Mouse (Mus musculus) myocyte (in vitro differentiated cells): ENCODE data around the gene Tlr12. TPM values are rescaled to one million over a fixed set of nuclear protein-coding genes. Genes with fewer than 3 reads are reported as not detected.
A peak's percentile ranks its signal among the peaks of the same experiment; 100 is the strongest.

Experiments used
- H3K27me3 ChIP-seq: one replicate; pipeline ENCODE4 v1.6.1; 2011; ENCODE audit not compliant: control insufficient read depth, insufficient read depth, insufficient read length
- H3K36me3 ChIP-seq: one replicate; pipeline ENCODE4 v1.6.1; 2011; ENCODE audit not compliant: control insufficient read depth, insufficient read depth
- H3K4me2 ChIP-seq: one replicate; pipeline ENCODE4 v1.6.1; 2011; ENCODE audit warnings: low read depth, control low read depth
- H3K4me3 ChIP-seq: one replicate; pipeline ENCODE4 v1.5.1; 2011; ENCODE audit warnings: mild to moderate bottlenecking, control low read depth, moderate library complexity
- H3K79me2 ChIP-seq: one replicate; pipeline ENCODE4 v1.6.1; 2011; ENCODE audit not compliant: control insufficient read depth, insufficient read depth
- H3ac ChIP-seq: one replicate; pipeline ENCODE4 v1.6.1; 2011; ENCODE audit not compliant: control insufficient read depth, insufficient read length
- CEBPB ChIP-seq: IDR thresholded peaks from 2 replicates; pipeline ENCODE4 v1.6.1; 2011; ENCODE audit warnings: mild to moderate bottlenecking, moderate library complexity; ENCODE audit not compliant: poor library complexity, insufficient read depth, severe bottlenecking
- E2F4 ChIP-seq: IDR thresholded peaks from one replicate; pipeline ENCODE4 v1.6.1; 2011; ENCODE audit warnings: mild to moderate bottlenecking, control low read depth, moderate library complexity; ENCODE audit not compliant: insufficient read depth
- MAX ChIP-seq: IDR thresholded peaks from one replicate; pipeline ENCODE4 v1.6.1; 2011; ENCODE audit warnings: low read depth, mild to moderate bottlenecking, control low read depth
- MYOD1 ChIP-seq, 3 experiments: IDR thresholded peaks; one replicate each; pipeline ENCODE4 v1.6.1; 2011; ENCODE audit warnings: control low read depth in 2 of 3, low read depth in 2 of 3, mild to moderate bottlenecking in 2 of 3, moderate library complexity in 1 of 3; ENCODE audit not compliant: insufficient read length in 2 of 3, control insufficient read depth in 1 of 3
- MYOG ChIP-seq, 3 experiments: IDR thresholded peaks; one replicate each; pipeline ENCODE4 v1.6.1; 2011; ENCODE audit warnings: control low read depth in 2 of 3, low read depth in 2 of 3, mild to moderate bottlenecking in 2 of 3; ENCODE audit not compliant: insufficient read length in 2 of 3, control insufficient read depth in 1 of 3, insufficient read depth in 1 of 3
- POLR2A ChIP-seq: IDR thresholded peaks from one replicate; pipeline ENCODE4 v1.6.1; 2011; ENCODE audit warnings: low read depth, mild to moderate bottlenecking, control low read depth, moderate library complexity; ENCODE audit not compliant: insufficient read length
- POLR2AphosphoS2 ChIP-seq: IDR thresholded peaks from one replicate; pipeline ENCODE4 v1.6.1; 2011; ENCODE audit warnings: low read depth, control low read depth; ENCODE audit not compliant: insufficient read length
- REST ChIP-seq: IDR thresholded peaks from one replicate; pipeline ENCODE4 v1.6.1; 2011; ENCODE audit warnings: mild to moderate bottlenecking, control low read depth, moderate library complexity; ENCODE audit not compliant: insufficient read depth, insufficient read length
- SRF ChIP-seq: IDR thresholded peaks from one replicate; pipeline ENCODE4 v1.6.1; 2011; ENCODE audit warnings: low read depth; ENCODE audit not compliant: control insufficient read depth, insufficient read length
- TCF12 ChIP-seq: IDR thresholded peaks from one replicate; pipeline ENCODE4 v1.6.1; 2011; ENCODE audit warnings: mild to moderate bottlenecking, control low read depth; ENCODE audit not compliant: poor library complexity, insufficient read depth, severe bottlenecking
- TCF3 ChIP-seq: IDR thresholded peaks from one replicate; pipeline ENCODE4 v1.6.1; 2011; ENCODE audit warnings: low read depth, control low read depth; ENCODE audit not compliant: insufficient read length
- USF1 ChIP-seq: IDR thresholded peaks from one replicate; pipeline ENCODE4 v1.6.1; 2011; ENCODE audit warnings: low read depth, mild to moderate bottlenecking, control low read depth, moderate library complexity
- polyA plus RNA-seq: library from polyadenylated mRNA; unstranded; fragments of >200 nt; fragmentation: generic; extraction: Trizol; gene quantifications from one replicate; pipeline ENCODE4 v1.2.1, GENCODE M21; 2012; ENCODE audit warnings: missing spikeins

The Tlr12 gene
- polyA plus RNA-seq, 1 experiment: not detected

GRCm38 (mm10) chr4:128637250-128637649 lies 18.8 kb upstream of the Tlr12 start:
- Histone ChIP-seq H3K79me2 (no peaks in the 10 kb centered on the region), H3K4me2 (peak overlapping the region; percentile 51), H3K4me3 (no peak overlapping the region), H3ac (no peak overlapping the region), H3K27me3 (no peaks in the 10 kb centered on the region), H3K36me3 (no peaks in the 10 kb centered on the region)
- no peak for TF ChIP-seq MAX
- TF ChIP-seq E2F4: no peak
- no peak for TF ChIP-seq REST
- peak; percentile 70 to 99 (median 98) for TF ChIP-seq MYOG (IDR thresholded peaks at IDR 0.05; ENCODE audit: control insufficient read depth in 1 of 3, insufficient read depth in 1 of 3, insufficient read length in 2 of 3, low read depth in 2 of 3)
- peak; percentile 81 for TF ChIP-seq TCF12
- TF ChIP-seq POLR2AphosphoS2: no peak
- TF ChIP-seq USF1: no peak
- no peak for TF ChIP-seq POLR2A
- no peak for TF ChIP-seq SRF
- TF ChIP-seq MYOD1 (IDR thresholded peaks at IDR 0.05; ENCODE audit: control insufficient read depth in 1 of 3, insufficient read length in 2 of 3, low read depth in 2 of 3): peak in 2 of 3 experiments; percentile 98 to 99
- TF ChIP-seq TCF3: peak; percentile 82
- no peak for TF ChIP-seq CEBPB

- H3K27me3 ChIP-seq: no peaks in the 10 kb centered on the region
- H3ac ChIP-seq: no peak overlapping the region
- H3K4me3 ChIP-seq: no peak overlapping the region
- no peaks in the 10 kb centered on the region for H3K79me2 ChIP-seq
- H3K4me2 ChIP-seq: no peak overlapping the region
- no peaks in the 10 kb centered on the region for H3K36me3 ChIP-seq
- TF ChIP-seq POLR2A (no peak), REST (no peak), MYOG (IDR thresholded peaks at IDR 0.05; ENCODE audit: control insufficient read depth in 1 of 3, insufficient read depth in 1 of 3, insufficient read length in 2 of 3, low read depth in 2 of 3) (no peak), USF1 (no peak), E2F4 (no peak), TCF12 (no peak), TCF3 (no peak), MYOD1 (IDR thresholded peaks at IDR 0.05; ENCODE audit: control insufficient read depth in 1 of 3, insufficient read length in 2 of 3, low read depth in 2 of 3) (no peak), MAX (no peak), POLR2AphosphoS2 (no peak), CEBPB (no peak), SRF (no peak)
Observed at GRCm38 (mm10) chr4:128635894-128636585, 17.6 kb upstream of the Tlr12 start.

GRCm38 (mm10) chr4:128635451-128635850 lies 17.0 kb upstream of the Tlr12 start:
- H3K36me3 ChIP-seq: no peaks in the 10 kb centered on the region
- TF ChIP-seq E2F4 (no peak), REST (no peak), MYOD1 (IDR thresholded peaks at IDR 0.05; ENCODE audit: control insufficient read depth in 1 of 3, insufficient read length in 2 of 3, low read depth in 2 of 3) (no peak), MAX (no peak), USF1 (no peak), MYOG (IDR thresholded peaks at IDR 0.05; ENCODE audit: control insufficient read depth in 1 of 3, insufficient read depth in 1 of 3, insufficient read length in 2 of 3, low read depth in 2 of 3) (no peak), POLR2AphosphoS2 (no peak), POLR2A (no peak), CEBPB (no peak)
- H3K27me3 ChIP-seq: no peaks in the 10 kb centered on the region
- H3ac ChIP-seq: no peak overlapping the region
- H3K4me2 ChIP-seq: no peak overlapping the region
- no peaks in the 10 kb centered on the region for H3K79me2 ChIP-seq
- no peak overlapping the region for H3K4me3 ChIP-seq

GRCm38 (mm10) chr4:128621109-128621508 lies 2.7 kb upstream of the Tlr12 start:
- H3K4me2 ChIP-seq: no peak overlapping the region
- no peaks in the 10 kb centered on the region for H3K36me3 ChIP-seq
- TF ChIP-seq SRF (no peak), REST (no peak), MAX (no peak), TCF12 (no peak), USF1 (no peak), CEBPB (no peak), TCF3 (no peak), POLR2A (no peak), POLR2AphosphoS2 (no peak), E2F4 (no peak), MYOG (IDR thresholded peaks at IDR 0.05; ENCODE audit: control insufficient read depth in 1 of 3, insufficient read depth in 1 of 3, insufficient read length in 2 of 3, low read depth in 2 of 3) (no peak), MYOD1 (IDR thresholded peaks at IDR 0.05; ENCODE audit: control insufficient read depth in 1 of 3, insufficient read length in 2 of 3, low read depth in 2 of 3) (no peak)
- H3K4me3 ChIP-seq: no peak overlapping the region
- H3K27me3 ChIP-seq: no peaks in the 10 kb centered on the region
- H3K79me2 ChIP-seq: no peaks in the 10 kb centered on the region
- no peak overlapping the region for H3ac ChIP-seq

GRCm38 (mm10) chr4:128620572-128620971 lies 2.2 kb upstream of the Tlr12 start:
- H3K4me2 ChIP-seq: no peak overlapping the region
- no peaks in the 10 kb centered on the region for H3K79me2 ChIP-seq
- TF ChIP-seq TCF12: no peak
- no peak for TF ChIP-seq TCF3
- TF ChIP-seq CEBPB: no peak
- no peak for TF ChIP-seq REST
- TF ChIP-seq MAX: no peak
- no peak for TF ChIP-seq MYOD1 (IDR thresholded peaks at IDR 0.05; ENCODE audit: control insufficient read depth in 1 of 3, insufficient read length in 2 of 3, low read depth in 2 of 3)
- TF ChIP-seq USF1: no peak
- TF ChIP-seq E2F4: no peak
- no peak overlapping the region for H3K4me3 ChIP-seq
- no peaks in the 10 kb centered on the region for H3K36me3 ChIP-seq
- no peak overlapping the region for H3ac ChIP-seq
- no peaks in the 10 kb centered on the region for H3K27me3 ChIP-seq
